Mouse (Mus musculus) forebrain, embryonic 11.5 days (tissue): ENCODE results near the gene Stk40. TPM values are rescaled to one million over a fixed set of nuclear protein-coding genes. Genes with fewer than 3 reads are reported as not detected.

Experiments
- ATAC-seq: fragments of 200-750 bp; cut with Nextera tagmentation; replicated peaks from 2 replicates; pipeline ENCODE4 v1.8.0; 2017; ENCODE audit warnings: moderate TSS enrichment; ENCODE audit not compliant: low FRiP score
- DNase-seq: peaks from one replicate; pipeline ENCODE4 v3.0.0-alpha.2; 2017; ENCODE audit warnings: low spot score
- H3K27ac ChIP-seq: fragments of 300-500 bp; sonication (generic); 2 replicates; pipeline ENCODE4 v1.5.1; 2014; ENCODE audit warnings: low read depth, low read length
- H3K27me3 ChIP-seq: fragments of 300-500 bp; sonication (generic); 2 replicates; pipeline ENCODE4 v1.6.1; 2014; ENCODE audit warnings: mild to moderate bottlenecking, low read length, mixed read lengths; ENCODE audit not compliant: control insufficient read depth, insufficient read depth
- H3K36me3 ChIP-seq: fragments of 300-500 bp; sonication (generic); 2 replicates; pipeline ENCODE4 v1.6.1; 2014; ENCODE audit warnings: mild to moderate bottlenecking, low read length, moderate library complexity, mixed read lengths; ENCODE audit not compliant: control insufficient read depth, insufficient read depth
- H3K4me1 ChIP-seq: fragments of 300-500 bp; sonication (generic); replicated peaks from 2 replicates; pipeline ENCODE4 v1.6.1; 2014; ENCODE audit warnings: low read length, mixed read lengths; ENCODE audit not compliant: control insufficient read depth, insufficient read depth
- H3K4me2 ChIP-seq: fragments of 300-500 bp; sonication (generic); 2 replicates; pipeline ENCODE4 v1.6.1; 2014; ENCODE audit warnings: low read depth, mild to moderate bottlenecking, low read length, moderate library complexity, mixed read lengths; ENCODE audit not compliant: severe bottlenecking
- H3K4me3 ChIP-seq: fragments of 300-500 bp; sonication (generic); 2 replicates; pipeline ENCODE4 v1.5.1; 2014; ENCODE audit warnings: low read depth, low read length
- H3K9ac ChIP-seq: fragments of 300-500 bp; sonication (generic); 2 replicates; pipeline ENCODE4 v1.6.1; 2014; ENCODE audit warnings: low read length
- H3K9me3 ChIP-seq: fragments of 300-500 bp; sonication (generic); 2 replicates; pipeline ENCODE4 v1.6.1; 2016; ENCODE audit warnings: low read length, mixed read lengths; ENCODE audit not compliant: control insufficient read depth
- WGBS: fragments of 180-500 bp; shearing (Covaris S2); extraction: QIAGEN DNeasy Blood & Tissue Kit; methylation state at CpG from one replicate; pipeline ENCODE4 v1.1.7; 2014; 5-methylcytosine and 5-hydroxymethylcytosine counted together
- polyA plus RNA-seq: library from polyadenylated mRNA; unstranded; fragments of >200 nt; fragmentation: Nextera tagmentation; extraction: Ambion mirVana; gene quantifications from 2 replicates; pipeline ENCODE4 v1.2.1, GENCODE M21; 2014

Gene Stk40
- polyA plus RNA-seq, 1 experiment from 2014 or later, result 37.4 TPM

- no peak for ATAC-seq
- 91% methylated on average over 10 of the region's 10 CpGs for WGBS
- H3K27me3 ChIP-seq, result no peaks in the 10 kb centered on the region
- H3K9me3 ChIP-seq, result peaks cover 3% of the 10 kb centered on the region; the same call in 1 of the 2 replicates
- no peak overlapping the region for H3K27ac ChIP-seq
- DNase-seq, result no peak
- H3K4me1 ChIP-seq, result no peaks in the 10 kb centered on the region
- H3K9ac ChIP-seq, result no peak overlapping the region
- peaks cover 3% of the 10 kb centered on the region; the same call in 1 of the 2 replicates for H3K36me3 ChIP-seq
- no peak overlapping the region for H3K4me2 ChIP-seq
- H3K4me3 ChIP-seq, result no peak overlapping the region
These were observed 19.7 kb downstream of the Stk40 start for GRCm38 (mm10) chr4:126123309-126124040.

GRCm38 (mm10) chr4:126130502-126130901 is 26.7 kb downstream of the Stk40 start:
- 76% methylated on average over 11 of the region's 11 CpGs for WGBS
- peaks cover 3% of the 10 kb centered on the region; the same call in 1 of the 2 replicates for H3K36me3 ChIP-seq
- H3K27ac ChIP-seq, result no peak overlapping the region

GRCm38 (mm10) chr4:126131290-126132121 is 27.7 kb downstream of the Stk40 start:
- no peak overlapping the region for H3K4me3 ChIP-seq
- no peak overlapping the region for H3K4me2 ChIP-seq
- peaks cover 3% of the 10 kb centered on the region; the same call in 1 of the 2 replicates for H3K36me3 ChIP-seq
- DNase-seq (no peak), ATAC-seq (no peak)
- H3K4me1 ChIP-seq, result 0 out of 2 replicates have a peak, but pooled peaks cover 2% of the 10 kb centered on the region
- H3K9ac ChIP-seq, result no peak overlapping the region
- H3K9me3 ChIP-seq, result no peaks in the 10 kb centered on the region
- H3K27ac ChIP-seq, result no peak overlapping the region
- H3K27me3 ChIP-seq, result no peaks in the 10 kb centered on the region
- 58% methylated on average over 10 of the region's 10 CpGs for WGBS

More at GRCm38 (mm10) chr4:126130502-126130901, 26.7 kb downstream of the Stk40 start:
- no peak overlapping the region for H3K9ac ChIP-seq
- H3K27me3 ChIP-seq, result no peaks in the 10 kb centered on the region
- DNase-seq (no peak), ATAC-seq (no peak)
- H3K4me1 ChIP-seq, result 0 out of 2 replicates have a peak, but pooled peaks cover 2% of the 10 kb centered on the region
- no peak overlapping the region for H3K4me2 ChIP-seq
- no peaks in the 10 kb centered on the region for H3K9me3 ChIP-seq
- no peak overlapping the region for H3K4me3 ChIP-seq

GRCm38 (mm10) chr4:126132636-126133264 is 29.0 kb downstream of the Stk40 start:
- Histone ChIP-seq H3K9me3 (no peaks in the 10 kb centered on the region), H3K9ac (no peak overlapping the region), H3K36me3 (peaks cover 5% of the 10 kb centered on the region; the same call in 1 of the 2 replicates), H3K4me2 (no peak overlapping the region), H3K27ac (no peak overlapping the region), H3K27me3 (no peaks in the 10 kb centered on the region), H3K4me1 (0 out of 2 replicates have a peak, but pooled peaks cover 2% of the 10 kb centered on the region), H3K4me3 (no peak overlapping the region)
- ATAC-seq, result no peak
- 83% methylated on average over 6 of the region's 6 CpGs for WGBS
- no peak for DNase-seq

- Histone ChIP-seq H3K9ac (no peak overlapping the region), H3K4me1 (0 out of 2 replicates have a peak, but pooled peaks cover 2% of the 10 kb centered on the region), H3K27ac (no peak overlapping the region), H3K4me2 (no peak overlapping the region), H3K4me3 (no peak overlapping the region), H3K36me3 (peaks cover 6% of the 10 kb centered on the region; the same call in 1 of the 2 replicates), H3K9me3 (no peaks in the 10 kb centered on the region), H3K27me3 (no peaks in the 10 kb centered on the region)
- ATAC-seq, result no peak
- WGBS, result 94% methylated on average over 4 of the region's 4 CpGs
- no peak for DNase-seq
These were observed 30.5 kb downstream of the Stk40 start for GRCm38 (mm10) chr4:126134236-126134635.

- no peak for ATAC-seq
- no peaks in the 10 kb centered on the region for H3K9me3 ChIP-seq
- H3K4me1 ChIP-seq, result 0 out of 2 replicates have a peak, but pooled peaks cover 2% of the 10 kb centered on the region
- no peaks in the 10 kb centered on the region for H3K27me3 ChIP-seq
- no peak overlapping the region for H3K9ac ChIP-seq
- 92% methylated on average over 4 of the region's 4 CpGs for WGBS
- no peak overlapping the region for H3K27ac ChIP-seq
- no peak for DNase-seq
- H3K4me3 ChIP-seq, result no peak overlapping the region
- no peak overlapping the region for H3K4me2 ChIP-seq
- H3K36me3 ChIP-seq, result peaks cover 6% of the 10 kb centered on the region; the same call in 1 of the 2 replicates
These were observed 30.9 kb downstream of the Stk40 start for GRCm38 (mm10) chr4:126134639-126135038.

- no peaks in the 10 kb centered on the region for H3K9me3 ChIP-seq
- no peak overlapping the region for H3K4me3 ChIP-seq
- ATAC-seq, result no peak
- H3K36me3 ChIP-seq, result peaks cover 6% of the 10 kb centered on the region; the same call in 1 of the 2 replicates
- no peak overlapping the region for H3K27ac ChIP-seq
- H3K9ac ChIP-seq, result no peak overlapping the region
- 83% methylated on average over 4 of the region's 4 CpGs for WGBS
- no peaks in the 10 kb centered on the region for H3K4me1 ChIP-seq
- no peaks in the 10 kb centered on the region for H3K27me3 ChIP-seq
- DNase-seq, result no peak
- no peak overlapping the region for H3K4me2 ChIP-seq
These were observed 34.0 kb downstream of the Stk40 start for GRCm38 (mm10) chr4:126137773-126138172.

- no peak for ATAC-seq
- Histone ChIP-seq H3K9ac (no peak overlapping the region), H3K27ac (no peak overlapping the region), H3K9me3 (no peaks in the 10 kb centered on the region), H3K27me3 (no peaks in the 10 kb centered on the region), H3K4me3 (no peak overlapping the region), H3K36me3 (peaks cover 6% of the 10 kb centered on the region; the same call in 1 of the 2 replicates), H3K4me1 (no peaks in the 10 kb centered on the region), H3K4me2 (no peak overlapping the region)
- DNase-seq, result no peak
- 91% methylated on average over 5 of the region's 5 CpGs for WGBS
These were observed 37.3 kb downstream of the Stk40 start for GRCm38 (mm10) chr4:126141021-126141420.
